Mouse (Mus musculus): Measurements from ENCODE around the gene Plac9a.
"Not testable (repeated sequence)": the region's sequence is repeated elsewhere in the genome, so short reads cannot be mapped to it uniquely, and the experiment has no call there.

- TF ChIP-seq POLR2A (IDR thresholded peaks at IDR 0.05; ENCODE audit: insufficient read depth, low read length); CTCF (IDR thresholded peaks at IDR 0.05; ENCODE audit: low read depth, low read length); EP300 (IDR thresholded peaks at IDR 0.05; ENCODE audit: insufficient read depth, low read depth, low read length): not testable (repeated sequence)
These were observed 35.1 kb upstream of the Plac9a start, which contains the start of gene Cphx1 for GRCm38 (mm10) chr14:25938004-25938403.
